Mouse (Mus musculus) forebrain, embryonic 16.5 days (tissue): ENCODE data around the gene Glrp1. TPM values are rescaled to one million over a fixed set of nuclear protein-coding genes. Genes with fewer than 3 reads are reported as not detected.

Experiments
- ATAC-seq: fragments of 200-750 bp; cut with Nextera tagmentation; 2 replicates; pipeline ENCODE4 v1.8.0; 2017; ENCODE audit warnings: mild to moderate bottlenecking, moderate library complexity
- H3K27ac ChIP-seq: fragments of 300-500 bp; sonication (generic); 2 replicates; pipeline ENCODE4 v1.5.1; 2014; ENCODE audit warnings: low read length, control low read depth
- H3K27me3 ChIP-seq: fragments of 300-500 bp; sonication (generic); replicated peaks from 2 replicates; pipeline ENCODE4 v1.6.1; 2014; ENCODE audit warnings: low read length; ENCODE audit not compliant: control insufficient read depth, insufficient read depth
- H3K36me3 ChIP-seq: fragments of 300-500 bp; sonication (generic); 2 replicates; pipeline ENCODE4 v1.6.1; 2014; ENCODE audit not compliant: control insufficient read depth, insufficient read depth
- H3K4me1 ChIP-seq: fragments of 300-500 bp; sonication (generic); replicated peaks from 2 replicates; pipeline ENCODE4 v1.6.1; 2014; ENCODE audit warnings: low read length; ENCODE audit not compliant: control insufficient read depth, insufficient read depth
- H3K4me2 ChIP-seq: fragments of 300-500 bp; sonication (generic); 2 replicates; pipeline ENCODE4 v1.6.1; 2014; ENCODE audit warnings: mild to moderate bottlenecking, low read length, control low read depth
- H3K4me3 ChIP-seq: fragments of 300-500 bp; sonication (generic); replicated peaks from 2 replicates; pipeline ENCODE4 v1.5.1; 2014; ENCODE audit warnings: mild to moderate bottlenecking, low read length, control low read depth
- H3K9ac ChIP-seq: fragments of 300-500 bp; sonication (generic); replicated peaks from 2 replicates; pipeline ENCODE4 v1.6.1; 2014; ENCODE audit warnings: low read depth, low read length, control low read depth
- H3K9me3 ChIP-seq: fragments of 300-500 bp; sonication (generic); 2 replicates; pipeline ENCODE4 v1.6.1; 2016; ENCODE audit warnings: low read length; ENCODE audit not compliant: control insufficient read depth
- WGBS: fragments of 180-500 bp; shearing (Covaris S2); extraction: QIAGEN DNeasy Blood & Tissue Kit; methylation state at CpG from one replicate; pipeline ENCODE4 v1.1.7; 2014; 5-methylcytosine and 5-hydroxymethylcytosine counted together
- polyA plus RNA-seq: library from polyadenylated mRNA; unstranded; fragments of >200 nt; fragmentation: Nextera tagmentation; extraction: Ambion mirVana; gene quantifications from 2 replicates; pipeline ENCODE4 v1.2.1, GENCODE M21; 2015

Gene Glrp1
- polyA plus RNA-seq, 1 experiment from 2014 or later: not detected

DNA sequence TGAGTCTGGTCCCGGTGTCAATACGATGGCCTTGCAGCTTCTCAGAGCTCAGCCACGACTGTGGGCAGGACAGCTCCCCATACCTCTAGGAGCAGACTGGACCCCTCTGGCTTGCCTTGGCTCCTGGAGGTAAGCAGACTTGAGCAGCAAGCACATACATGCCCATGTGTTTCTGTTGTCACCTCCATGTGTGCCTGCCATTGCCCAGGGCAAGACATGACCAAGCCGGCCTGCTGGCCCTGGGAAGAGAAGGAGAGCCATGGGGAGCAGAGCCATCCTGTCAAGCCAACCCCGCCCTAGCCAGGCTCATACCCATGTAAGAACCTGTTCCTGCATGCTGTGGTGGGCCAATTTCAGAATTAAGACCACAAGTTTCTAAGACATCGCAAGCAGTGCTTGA, 4.2 kb downstream of the Glrp1 start:
- 77% methylated on average over 6 of the region's 6 CpGs for WGBS
- Histone ChIP-seq H3K9ac (no peak overlapping the region), H3K4me2 (no peak overlapping the region), H3K27me3 (no peaks in the 10 kb centered on the region), H3K4me3 (no peak overlapping the region), H3K36me3 (no peaks in the 10 kb centered on the region), H3K9me3 (no peaks in the 10 kb centered on the region), H3K27ac (no peak overlapping the region), H3K4me1 (peaks cover 8% of the 10 kb centered on the region)
- ATAC-seq: no peak

GRCm38 (mm10) chr1:88504531-88504945, 5.3 kb downstream of the Glrp1 start:
- ATAC-seq: no peak
- H3K27me3 ChIP-seq: no peaks in the 10 kb centered on the region
- H3K4me1 ChIP-seq: peaks cover 8% of the 10 kb centered on the region
- no peak overlapping the region for H3K4me2 ChIP-seq
- 9% methylated on average over 7 of the region's 7 CpGs for WGBS
- H3K27ac ChIP-seq: no peak overlapping the region
- H3K9me3 ChIP-seq: no peaks in the 10 kb centered on the region
- no peak overlapping the region for H3K4me3 ChIP-seq
- no peak overlapping the region for H3K9ac ChIP-seq
- no peaks in the 10 kb centered on the region for H3K36me3 ChIP-seq

GRCm38 (mm10) chr1:88502822-88503221, 7.0 kb downstream of the Glrp1 start:
- Histone ChIP-seq H3K9ac (no peak overlapping the region), H3K27ac (no peak overlapping the region), H3K9me3 (no peaks in the 10 kb centered on the region), H3K27me3 (no peaks in the 10 kb centered on the region), H3K4me3 (no peak overlapping the region), H3K4me2 (no peak overlapping the region), H3K36me3 (no peaks in the 10 kb centered on the region), H3K4me1 (peaks cover 8% of the 10 kb centered on the region)
- WGBS: 100% methylated on average over 1 of the region's 1 CpGs
- no peak for ATAC-seq

DNA sequence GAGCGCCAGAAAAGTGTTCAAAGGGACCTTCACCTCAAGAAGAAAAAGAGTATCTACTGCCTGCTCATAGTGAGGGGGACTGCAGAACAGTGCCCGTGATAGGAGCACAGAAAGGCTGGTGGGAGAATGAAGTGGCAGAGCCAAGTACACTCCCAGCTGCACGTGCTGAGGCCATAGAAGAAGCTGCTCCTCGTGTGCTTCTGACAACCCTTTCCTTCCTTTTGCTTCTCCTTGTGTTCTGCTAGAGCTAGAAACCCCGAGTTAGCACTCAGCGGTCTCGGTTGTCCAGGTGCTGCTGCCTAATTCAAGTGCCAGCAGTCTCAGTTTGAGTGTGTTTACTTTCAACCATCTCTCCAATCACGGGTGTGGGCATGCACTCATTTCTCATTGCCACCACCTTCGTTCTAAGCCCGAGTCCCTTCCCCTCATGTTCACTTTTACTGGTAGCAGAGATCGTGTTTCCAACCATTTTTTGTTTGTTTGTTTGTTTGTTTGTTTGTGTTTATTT, 10.6 kb downstream of the Glrp1 start:
- no peak overlapping the region for H3K4me3 ChIP-seq
- no peaks in the 10 kb centered on the region for H3K27me3 ChIP-seq
- no peak overlapping the region for H3K27ac ChIP-seq
- no peaks in the 10 kb centered on the region for H3K9me3 ChIP-seq
- ATAC-seq: no peak
- WGBS: 86% methylated on average over 11 of the region's 11 CpGs
- H3K4me2 ChIP-seq: no peak overlapping the region
- H3K36me3 ChIP-seq: no peaks in the 10 kb centered on the region
- no peak overlapping the region for H3K9ac ChIP-seq
- H3K4me1 ChIP-seq: peaks cover under 1% of the 10 kb centered on the region

DNA sequence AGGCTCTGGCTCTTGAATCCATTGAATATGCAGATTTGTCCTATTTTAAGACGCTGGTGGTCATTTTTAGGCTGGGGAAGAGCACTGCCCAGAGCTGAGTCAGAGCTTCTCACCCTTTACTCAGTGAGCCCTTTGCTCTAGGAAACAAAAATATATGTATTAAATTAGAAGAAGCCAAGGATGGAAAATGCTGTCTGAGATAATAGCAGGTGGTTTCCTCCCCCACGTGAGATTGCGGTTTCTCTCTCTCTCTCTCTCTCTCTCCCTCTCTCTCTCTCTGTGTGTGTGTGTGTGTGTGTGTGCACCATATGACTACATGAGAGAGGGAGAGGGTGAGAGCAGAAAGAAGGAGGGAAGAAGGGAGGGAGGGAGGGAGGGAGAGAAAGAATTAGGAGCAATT, 12.5 kb downstream of the Glrp1 start:
- H3K4me1 ChIP-seq: no peaks in the 10 kb centered on the region; the same call in 1 of the 2 replicates
- no peak overlapping the region for H3K9ac ChIP-seq
- H3K27ac ChIP-seq: no peak overlapping the region
- ATAC-seq: no peak
- 53% methylated on average over 3 of the region's 3 CpGs for whole genome bisulfite sequencing
- no peaks in the 10 kb centered on the region for H3K9me3 ChIP-seq
- no peak overlapping the region for H3K4me2 ChIP-seq
- no peaks in the 10 kb centered on the region for H3K36me3 ChIP-seq
- no peaks in the 10 kb centered on the region for H3K27me3 ChIP-seq
- no peak overlapping the region for H3K4me3 ChIP-seq

- Histone ChIP-seq H3K27me3 (no peaks in the 10 kb centered on the region), H3K4me3 (no peak overlapping the region), H3K9ac (no peak overlapping the region), H3K4me1 (no peaks in the 10 kb centered on the region; the same call in 1 of the 2 replicates), H3K36me3 (no peaks in the 10 kb centered on the region), H3K9me3 (no peaks in the 10 kb centered on the region), H3K4me2 (no peak overlapping the region), H3K27ac (no peak overlapping the region)
- no peak for ATAC-seq
- WGBS: 82% methylated on average over 3 of the region's 3 CpGs
These were observed 17.5 kb downstream of the Glrp1 start for GRCm38 (mm10) chr1:88492415-88492814.

- Histone ChIP-seq H3K9ac (no peak overlapping the region), H3K4me3 (no peak overlapping the region), H3K27me3 (no peaks in the 10 kb centered on the region), H3K9me3 (no peaks in the 10 kb centered on the region), H3K4me2 (no peak overlapping the region), H3K4me1 (no peaks in the 10 kb centered on the region), H3K36me3 (no peaks in the 10 kb centered on the region), H3K27ac (no peak overlapping the region)
- WGBS: 84% methylated on average over 17 of the region's 17 CpGs
- ATAC-seq: no peak
These were observed 18.1 kb downstream of the Glrp1 start for GRCm38 (mm10) chr1:88491617-88492378.

DNA sequence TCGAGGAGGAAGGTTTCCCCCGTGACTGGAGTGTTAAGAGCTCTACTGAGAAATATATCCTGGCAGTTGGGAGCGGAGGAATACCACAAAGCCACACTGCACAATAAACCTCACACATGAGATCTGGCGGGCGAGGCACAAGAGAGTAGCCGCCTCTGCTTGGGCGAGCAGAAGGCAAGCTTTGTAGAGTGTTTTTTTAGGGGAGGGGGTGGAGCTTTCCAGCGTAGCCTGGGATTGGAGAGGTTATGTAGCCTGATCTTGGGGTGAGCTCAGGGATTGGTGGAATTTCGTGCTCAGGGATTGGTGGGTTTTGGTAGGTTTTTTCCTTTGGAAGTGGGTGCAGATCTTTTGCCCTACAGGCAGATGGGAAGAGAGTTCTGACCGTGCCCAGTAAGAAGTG, 19.7 kb downstream of the Glrp1 start:
- no peaks in the 10 kb centered on the region for H3K27me3 ChIP-seq
- H3K4me3 ChIP-seq: no peak overlapping the region
- no peak overlapping the region for H3K9ac ChIP-seq
- H3K4me1 ChIP-seq: no peaks in the 10 kb centered on the region
- H3K9me3 ChIP-seq: no peaks in the 10 kb centered on the region
- no peak overlapping the region for H3K27ac ChIP-seq
- 89% methylated on average over 10 of the region's 10 CpGs for WGBS
- no peaks in the 10 kb centered on the region for H3K36me3 ChIP-seq
- no peak overlapping the region for H3K4me2 ChIP-seq
- no peak for ATAC-seq

- Histone ChIP-seq H3K36me3 (no peaks in the 10 kb centered on the region), H3K27ac (no peak overlapping the region), H3K27me3 (no peaks in the 10 kb centered on the region), H3K4me2 (no peak overlapping the region), H3K9me3 (no peaks in the 10 kb centered on the region), H3K4me3 (no peak overlapping the region), H3K9ac (no peak overlapping the region), H3K4me1 (no peaks in the 10 kb centered on the region)
- 59% methylated on average over 4 of the region's 4 CpGs for WGBS
- no peak for ATAC-seq
These were observed 20.9 kb downstream of the Glrp1 start for GRCm38 (mm10) chr1:88488957-88489356.
